9 mouse cellular contexts compared by ENCODE assay signal in genomic region chr6:114131122-114131872, GRCm38 (mm10). TPM values are rescaled to one million over a fixed set of nuclear protein-coding genes. Genes with fewer than 3 reads are reported as not detected.
DNase-seq lines count a peak whose midpoint lies in the region; ATAC-seq lines count a peak whose summit lies in the region.
"Had no signal": no experiment of that assay in that cellular context is flagged by ENCODE, and none has a peak within 500 bp of the region (broad histone marks: within the 10 kb centered on the region; RNA-seq: fewer than 3 reads in every experiment).

Gene Slc6a11, plus strand, starts transcription at chr6:114131241.

- WGBS in heart, embryonic 11.5 days (ENCODE audit: insufficient replicate concordance): 4% methylated on average over 53 of the region's 76 CpGs
- WGBS in intestine, embryonic 14.5 days: 4% methylated on average over 76 of the region's 76 CpGs
- 3% methylated on average over 76 of the region's 76 CpGs for WGBS in midbrain, embryonic 14.5 days

- intact Hi-C loops in gastrocnemius, postnatal 36 days (cut with DNase I): no loop called here

- peak within 1 kb of the TSS; percentile 77 for H3K4me2 ChIP-seq in heart, embryonic 11.5 days
- peak within 1 kb of the TSS; percentile 63 for H3K4me2 ChIP-seq in intestine, embryonic 14.5 days (ENCODE audit: low read length)
- peak within 1 kb of the TSS; percentile 86 for H3K4me2 ChIP-seq in midbrain, embryonic 14.5 days (ENCODE audit: low read length)

- no peak within 1 kb of the TSS for H3K9ac ChIP-seq in heart, embryonic 11.5 days (ENCODE audit: low read depth, low read length)
- H3K9ac ChIP-seq in intestine, embryonic 14.5 days (ENCODE audit: low read length): no peak within 1 kb of the TSS
- H3K9ac ChIP-seq in midbrain, embryonic 14.5 days (replicated peaks; ENCODE audit: low read length): peak within 1 kb of the TSS; percentile 69

- no peaks in the 10 kb centered on the region for H3K36me3 ChIP-seq in heart, embryonic 11.5 days (ENCODE audit: control insufficient read depth, insufficient read depth, low read length)
- no peaks in the 10 kb centered on the region for H3K36me3 ChIP-seq in intestine, embryonic 14.5 days (ENCODE audit: control insufficient read depth, insufficient read depth, low read length)
- H3K36me3 ChIP-seq in midbrain, embryonic 14.5 days (ENCODE audit: control insufficient read depth, insufficient read depth, low read length): no peaks in the 10 kb centered on the region

- H3K4me1 ChIP-seq in heart, embryonic 11.5 days (ENCODE audit: control insufficient read depth, insufficient read depth, low read length): 0 out of 2 replicates have a peak, but pooled peaks cover 6% of the 10 kb centered on the region
- no peaks in the 10 kb centered on the region for H3K4me1 ChIP-seq in intestine, embryonic 14.5 days (replicated peaks; ENCODE audit: control insufficient read depth, insufficient read depth, low read length)
- peaks cover 8% of the 10 kb centered on the region; the same call in 1 of the 2 replicates for H3K4me1 ChIP-seq in midbrain, embryonic 14.5 days (ENCODE audit: control insufficient read depth, insufficient read depth, low read length)

- H3K27ac ChIP-seq in heart, embryonic 11.5 days (ENCODE audit: low read depth, low read length): no peak within 1 kb of the TSS
- H3K27ac ChIP-seq in intestine, embryonic 14.5 days (ENCODE audit: low read depth): no peak within 1 kb of the TSS
- H3K27ac ChIP-seq in midbrain, embryonic 14.5 days (replicated peaks; ENCODE audit: low read depth, low read length): no peak within 1 kb of the TSS

- no peaks in the 10 kb centered on the region for H3K9me3 ChIP-seq in heart, embryonic 11.5 days (replicated peaks; ENCODE audit: control insufficient read depth, low read length)
- no peaks in the 10 kb centered on the region for H3K9me3 ChIP-seq in intestine, embryonic 14.5 days (ENCODE audit: control insufficient read depth, low read length)
- H3K9me3 ChIP-seq in midbrain, embryonic 14.5 days (ENCODE audit: control insufficient read depth, low read length): no peaks in the 10 kb centered on the region

- peak within 1 kb of the TSS; percentile 44 for H3K4me3 ChIP-seq in heart, embryonic 11.5 days (ENCODE audit: low read depth, low read length)
- H3K4me3 ChIP-seq in intestine, embryonic 14.5 days (ENCODE audit: low read depth, low read length): peak within 1 kb of the TSS; percentile 38
- peak within 1 kb of the TSS; percentile 53 for H3K4me3 ChIP-seq in midbrain, embryonic 14.5 days (replicated peaks; ENCODE audit: low read depth, low read length)
- H3K4me3 ChIP-seq: erythroblast, embryonic 14.5 days had no signal

- no peak for ATAC-seq in heart, embryonic 11.5 days (replicated peaks; ENCODE audit: insufficient number of reproducible peaks, low FRiP score, low TSS enrichment)
- no peak for ATAC-seq in intestine, embryonic 14.5 days (replicated peaks; ENCODE audit: low FRiP score, low TSS enrichment, low read depth)
- ATAC-seq in midbrain, embryonic 14.5 days (ENCODE audit: low FRiP score, low TSS enrichment): no peak
- no peak for ATAC-seq in activated CD4-positive, CD25-positive, alpha-beta regulatory T cell, adult 4 months

- peaks cover 56% of the 10 kb centered on the region for H3K27me3 ChIP-seq in heart, embryonic 11.5 days (ENCODE audit: control insufficient read depth, insufficient read depth, low read length)
- peaks cover 39% of the 10 kb centered on the region for H3K27me3 ChIP-seq in intestine, embryonic 14.5 days (replicated peaks; ENCODE audit: control insufficient read depth, insufficient read depth, low read length)
- peaks cover 42% of the 10 kb centered on the region for H3K27me3 ChIP-seq in midbrain, embryonic 14.5 days (ENCODE audit: control insufficient read depth, insufficient read depth, low read length)

- no peak for DNase-seq in heart, adult 18-20 months
- peak; percentile 13 for DNase-seq in 3134 (ENCODE audit: extremely low read depth, insufficient read length, low spot score)
- DNase-seq in embryo, embryonic 10.5 days (ENCODE audit: low spot score): peak; percentile 45
- peak; percentile 52 for DNase-seq in intestine, embryonic 14.5 days (ENCODE audit: low spot score)
- DNase-seq in midbrain, embryonic 14.5 days: peak; percentile 73
- no peak for DNase-seq in gastrocnemius, postnatal 36 days

RNA-seq across cellular contexts. Expression of gene Slc6a11, which starts in this region (rescaled TPM):
- polyA plus RNA-seq in heart, embryonic 11.5 days (2014; fragmentation: Nextera tagmentation; extraction: Ambion mirVana): not detected in 2 replicates
- not detected for total RNA-seq in heart, adult 18-20 months (2021)
- 0.05 and 0.08 TPM in 2 replicates for polyA plus RNA-seq in intestine, embryonic 14.5 days (2014; fragmentation: Nextera tagmentation; extraction: Ambion mirVana)
- polyA plus RNA-seq in midbrain, embryonic 14.5 days (2014; fragmentation: Nextera tagmentation; extraction: Ambion mirVana): 15.0 and 25.9 TPM in 2 replicates
- not detected for polyA plus RNA-seq in activated CD4-positive, CD25-positive, alpha-beta regulatory T cell, adult 4 months (2017; shearing (Covaris generic))
- under 1 TPM; 0.05 to 0.08 TPM for total RNA-seq in gastrocnemius, postnatal 36 days (2021)
- polyA plus RNA-seq: erythroblast, embryonic 14.5 days had no signal

Comparison
In these comparisons a context has a peak if more than half of its experiments do, and no peak if none do; other contexts are left out.
1. RNA of gene Slc6a11 (polyA plus RNA-seq): 15.0 to 25.9 TPM in midbrain, embryonic 14.5 days; 0.05 to 0.08 TPM in intestine, embryonic 14.5 days, not detected in activated CD4-positive, CD25-positive, alpha-beta regulatory T cell, adult 4 months and not detected in heart, embryonic 11.5 days; every median in the first group is over 10 times any median in the second.
2. Peak in DNase-seq, H3K4me3 ChIP-seq and H3K4me2 ChIP-seq in intestine, embryonic 14.5 days; RNA of the gene not detected or under 1 TPM.
3. DNase-seq: peak in 3134 (single experiment), embryo, embryonic 10.5 days (single experiment) and midbrain, embryonic 14.5 days (single experiment); none in heart, adult 18-20 months (0 of 2) and gastrocnemius, postnatal 36 days (0 of 2).
4. Peak in every context shown above with its lines, with median percentiles within 50 percentile points of each other: H3K4me2 ChIP-seq and H3K4me3 ChIP-seq.